Mouse (Mus musculus): ENCODE data around the gene Tmem184a.

Gene Tmem184a

GRCm38 (mm10) chr5:139813126-139813490 is 6.6 kb downstream of the Tmem184a start:
- no peak for DNase-seq (ENCODE audit: low spot score)

- DNase-seq (ENCODE audit: low spot score) = no peak
Measured at GRCm38 (mm10) chr5:139812398-139813125, 7.2 kb downstream of the Tmem184a start.

GRCm38 (mm10) chr5:139811677-139812397 is 7.9 kb downstream of the Tmem184a start:
- DNase-seq (ENCODE audit: low spot score) = no peak

GRCm38 (mm10) chr5:139809397-139809796 is 10.3 kb downstream of the Tmem184a start:
- no peak for DNase-seq (ENCODE audit: low spot score)

GRCm38 (mm10) chr5:139805924-139806323 is 13.8 kb downstream of the Tmem184a start:
- DNase-seq (ENCODE audit: low spot score) = no peak

GRCm38 (mm10) chr5:139804573-139805111 is 15.1 kb downstream of the Tmem184a start:
- no peak for DNase-seq (ENCODE audit: low spot score)

- no peak for DNase-seq (ENCODE audit: low spot score)
Measured at GRCm38 (mm10) chr5:139804107-139804551, 15.6 kb downstream of the Tmem184a start.

GRCm38 (mm10) chr5:139803601-139804102 is 16.1 kb downstream of the Tmem184a start:
- peak; percentile 48 for DNase-seq (ENCODE audit: low spot score)

GRCm38 (mm10) chr5:139803165-139803564 is 16.6 kb downstream of the Tmem184a start:
- no peak for DNase-seq (ENCODE audit: low spot score)

GRCm38 (mm10) chr5:139801880-139802279 is 17.8 kb downstream of the Tmem184a start:
- DNase-seq (ENCODE audit: low spot score) = no peak

GRCm38 (mm10) chr5:139801231-139801630 is 18.5 kb downstream of the Tmem184a start:
- no peak for DNase-seq (ENCODE audit: low spot score)

- DNase-seq (ENCODE audit: low spot score) = no peak
Measured at GRCm38 (mm10) chr5:139799801-139800590, 19.7 kb downstream of the Tmem184a start.

GRCm38 (mm10) chr5:139799041-139799440 is 20.7 kb downstream of the Tmem184a start:
- no peak for DNase-seq (ENCODE audit: low spot score)

- DNase-seq (ENCODE audit: low spot score) = no peak
Measured at GRCm38 (mm10) chr5:139798168-139798900, 21.4 kb downstream of the Tmem184a start.

GRCm38 (mm10) chr5:139797473-139798167 is 22.1 kb downstream of the Tmem184a start:
- DNase-seq (ENCODE audit: low spot score) = peak; percentile 87

GRCm38 (mm10) chr5:139796900-139797299 is 22.8 kb downstream of the Tmem184a start:
- peak; percentile 79 for DNase-seq (ENCODE audit: low spot score)

- DNase-seq (ENCODE audit: low spot score) = no peak
Measured at GRCm38 (mm10) chr5:139796001-139796620, 23.6 kb downstream of the Tmem184a start.

GRCm38 (mm10) chr5:139794938-139795337 is 24.8 kb downstream of the Tmem184a start:
- peak; percentile 36 for DNase-seq (ENCODE audit: low spot score)

- no peak for DNase-seq (ENCODE audit: low spot score)
Measured at GRCm38 (mm10) chr5:139794137-139794536, 25.6 kb downstream of the Tmem184a start.

Data from urinary bladder, postnatal 25 days (tissue).